Mouse (Mus musculus) spleen, postnatal 14 days (tissue): Measurements from ENCODE around the gene Zfp672.
"Not testable (repeated sequence)": the region's sequence is repeated elsewhere in the genome, so short reads cannot be mapped to it uniquely, and the experiment has no call there.

ENCODE experiments used
- DNase-seq, 2 experiments: peaks; one replicate each; pipeline ENCODE4 v3.0.0; 2021 to 2022; ENCODE audit warnings: low spot score in 2 of 2

Zfp672 gene

DNA sequence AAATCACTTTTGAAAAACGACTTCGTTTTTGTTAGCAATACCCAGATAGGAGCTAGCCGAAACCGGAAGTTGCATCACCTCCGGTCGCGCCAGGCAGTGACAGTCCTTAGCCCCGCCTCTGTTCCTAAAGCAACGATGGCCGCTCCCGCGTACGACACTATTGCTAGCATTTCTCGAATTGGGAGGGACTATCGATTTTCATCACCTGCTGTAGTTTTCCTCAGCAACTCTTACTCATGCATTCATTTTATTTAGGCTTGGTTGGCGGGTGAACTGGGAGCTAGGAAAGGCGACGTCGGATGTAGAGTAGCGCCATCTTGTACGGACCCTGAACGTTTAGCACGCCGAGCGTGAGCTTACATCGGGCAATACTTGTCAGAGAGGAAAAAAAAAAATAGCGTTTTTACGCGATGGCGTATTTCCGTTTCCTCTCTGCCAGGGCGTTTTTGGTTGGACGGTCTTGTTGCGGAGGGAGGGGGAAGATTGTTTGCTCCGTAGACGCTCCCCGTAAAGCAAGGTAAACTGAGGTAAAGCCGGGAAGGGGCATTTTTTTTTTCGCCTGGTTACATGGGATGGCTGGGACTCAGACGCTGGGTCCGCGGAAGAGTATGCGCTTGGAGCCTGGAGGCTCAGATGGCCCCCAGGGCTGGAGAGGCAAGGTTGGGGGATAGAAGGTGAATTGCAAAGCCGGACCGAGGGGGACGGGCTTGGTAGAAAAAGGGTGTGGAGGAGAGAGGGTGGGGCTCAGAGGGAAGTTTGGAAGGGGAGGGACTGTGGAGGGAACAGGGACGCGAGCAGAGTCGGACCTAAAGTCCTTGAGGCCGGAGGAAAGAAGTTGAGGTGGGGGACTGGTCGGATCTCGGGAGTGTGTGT lies at the start of gene Zfp672, which contains the start of gene Sh3bp5l:
TSS of gene Zfp672 (minus strand) at position 64 of the 873 bp plus-strand sequence.
TSS of gene Sh3bp5l (plus strand) at position 449 of the 873 bp plus-strand sequence.
- peak; percentile 73 to 84 for DNase-seq

DNA sequence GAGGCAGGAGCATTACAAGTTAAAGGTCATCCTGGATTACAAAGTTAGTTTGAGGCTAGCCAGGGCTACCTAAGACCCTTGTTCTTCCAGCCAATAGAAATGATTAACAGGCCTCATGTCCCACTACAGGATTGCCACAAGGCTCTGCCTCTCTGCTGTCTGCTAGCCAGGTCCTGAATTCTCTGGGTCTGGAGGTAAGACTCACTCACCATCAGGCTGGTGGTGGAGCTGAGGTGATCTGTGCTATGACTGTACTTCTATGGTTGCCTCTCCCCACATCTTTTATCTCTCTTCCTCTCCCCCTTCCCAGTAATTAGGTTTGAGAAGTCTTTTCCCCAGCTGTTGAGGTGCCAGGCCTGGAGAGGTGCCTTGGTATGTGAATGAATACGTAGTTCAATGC lies 49.4 kb upstream of the Zfp672 start:
- DNase-seq, result no peak

DNA sequence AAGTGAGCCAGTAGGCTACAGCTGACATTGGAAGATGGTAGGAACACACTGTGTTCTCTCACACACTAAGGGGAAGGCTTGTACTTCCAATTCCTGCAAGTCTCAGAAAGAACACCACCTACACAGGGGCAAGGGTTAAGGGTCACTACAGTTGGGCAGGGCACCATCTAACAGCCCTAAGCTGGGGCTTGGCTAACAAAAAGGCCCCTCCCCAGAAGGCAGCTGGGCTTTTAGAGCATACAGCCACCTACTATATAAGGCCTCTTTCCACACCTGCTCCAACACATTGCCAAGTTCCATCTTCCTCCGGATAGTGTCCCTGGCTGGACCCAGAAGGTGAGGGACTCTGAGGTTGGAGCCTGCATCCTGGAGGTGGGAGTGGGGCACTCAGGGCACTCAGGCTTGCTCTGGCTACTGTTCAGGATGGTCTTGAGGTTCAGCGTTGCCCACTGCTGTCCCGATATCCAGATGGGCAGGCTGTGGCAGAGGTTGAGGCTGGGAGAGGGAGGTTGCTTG lies 48.7 kb upstream of the Zfp672 start, which contains the start of gene Lypd8:
TSS of gene Lypd8 (plus strand) at position 281 of the 516 bp plus-strand sequence.
- DNase-seq, result no peak

DNA sequence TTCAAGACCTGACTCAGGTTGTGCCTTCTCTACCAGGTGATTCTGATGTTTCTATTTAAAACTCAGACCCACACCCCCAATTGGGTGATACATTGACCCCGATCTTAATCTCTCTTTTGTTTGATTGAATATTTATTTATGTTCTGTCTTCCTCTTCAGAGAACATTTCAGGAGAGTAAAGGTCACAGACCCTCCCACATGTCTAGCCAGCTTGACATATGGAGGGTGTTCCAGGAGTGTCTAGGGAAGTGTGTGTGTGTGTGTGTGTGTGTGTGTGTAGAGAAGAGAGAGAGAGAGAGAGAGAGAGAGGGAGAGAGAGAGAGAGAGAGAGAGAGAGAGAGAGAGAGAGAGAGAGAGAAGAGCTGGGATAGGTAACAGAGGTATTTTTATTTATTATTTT lies 47.5 kb upstream of the Zfp672 start:
- no peak for DNase-seq

DNA sequence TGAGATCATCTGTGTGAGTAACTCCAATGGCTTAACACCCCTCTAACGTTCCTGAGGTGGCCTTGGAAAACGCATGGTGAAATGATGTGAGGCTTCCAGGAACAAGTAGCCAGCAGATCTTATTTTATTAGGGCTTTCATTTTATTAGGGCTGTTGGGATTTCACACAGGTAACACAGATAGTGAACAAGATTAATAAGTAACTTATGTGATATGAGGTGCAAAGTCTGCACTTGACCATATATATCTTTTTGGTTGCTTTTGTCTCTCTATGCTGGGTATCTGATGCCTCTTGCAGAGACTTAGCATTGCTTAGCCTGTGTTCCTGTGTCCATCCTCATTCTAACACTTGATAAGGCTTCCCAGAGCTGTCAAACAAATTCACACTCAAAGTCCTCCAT lies 47.1 kb upstream of the Zfp672 start:
- DNase-seq, result no peak

DNA sequence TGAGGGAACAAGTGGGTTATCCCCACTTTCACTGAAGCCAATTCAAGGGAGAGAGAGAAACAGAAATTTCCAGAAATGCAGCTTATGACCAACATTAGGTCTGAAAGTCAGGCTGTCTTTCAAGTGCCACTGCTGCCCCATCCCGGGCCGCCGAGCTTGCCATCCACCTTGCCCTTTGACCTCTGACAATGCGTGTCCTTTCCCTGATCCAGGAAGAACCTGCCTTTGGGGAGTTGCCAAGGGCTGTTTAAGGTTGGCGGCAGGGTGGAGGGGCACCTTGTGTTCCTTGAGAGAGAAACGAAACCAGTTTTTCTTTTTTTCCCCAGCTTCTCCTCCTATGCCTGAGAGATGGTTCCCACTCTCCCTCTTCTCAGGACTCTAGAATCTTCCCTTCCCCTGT lies 36.1 kb upstream of the Zfp672 start:
- DNase-seq, result not testable (repeated sequence)

DNA sequence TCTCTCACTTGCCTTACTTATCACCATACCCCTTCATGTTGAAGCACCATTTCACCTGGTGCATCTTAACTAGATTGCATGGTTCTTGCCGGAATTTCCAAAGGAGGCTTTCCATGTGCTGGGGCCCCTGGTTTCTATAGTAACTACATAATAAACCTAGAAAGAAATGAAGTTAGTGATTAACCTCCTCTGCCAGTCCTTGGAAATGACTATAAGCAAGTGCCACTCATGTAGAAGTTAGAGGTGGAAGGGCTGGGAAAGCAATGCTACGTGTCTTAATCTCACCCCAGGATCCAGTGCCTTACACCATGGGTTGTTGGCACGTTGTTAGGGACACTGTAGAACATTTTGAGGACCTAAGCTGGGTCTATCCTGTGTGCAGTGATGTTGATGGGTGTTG lies 34.3 kb upstream of the Zfp672 start:
- no peak for DNase-seq

DNA sequence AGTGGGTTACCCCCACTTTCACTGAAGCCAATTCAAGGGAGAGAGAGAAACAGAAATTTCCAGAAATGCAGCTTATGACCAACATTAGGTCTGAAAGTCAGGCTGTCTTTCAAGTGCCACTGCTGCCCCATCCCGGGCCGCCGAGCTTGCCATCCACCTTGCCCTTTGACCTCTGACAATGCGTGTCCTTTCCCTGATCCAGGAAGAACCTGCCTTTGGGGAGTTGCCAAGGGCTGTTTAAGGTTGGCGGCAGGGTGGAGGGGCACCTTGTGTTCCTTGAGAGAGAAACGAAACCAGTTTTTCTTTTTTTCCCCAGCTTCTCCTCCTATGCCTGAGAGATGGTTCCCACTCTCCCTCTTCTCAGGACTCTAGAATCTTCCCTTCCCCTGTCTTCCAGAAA lies 32.4 kb upstream of the Zfp672 start:
- DNase-seq, result not testable (repeated sequence)

DNA sequence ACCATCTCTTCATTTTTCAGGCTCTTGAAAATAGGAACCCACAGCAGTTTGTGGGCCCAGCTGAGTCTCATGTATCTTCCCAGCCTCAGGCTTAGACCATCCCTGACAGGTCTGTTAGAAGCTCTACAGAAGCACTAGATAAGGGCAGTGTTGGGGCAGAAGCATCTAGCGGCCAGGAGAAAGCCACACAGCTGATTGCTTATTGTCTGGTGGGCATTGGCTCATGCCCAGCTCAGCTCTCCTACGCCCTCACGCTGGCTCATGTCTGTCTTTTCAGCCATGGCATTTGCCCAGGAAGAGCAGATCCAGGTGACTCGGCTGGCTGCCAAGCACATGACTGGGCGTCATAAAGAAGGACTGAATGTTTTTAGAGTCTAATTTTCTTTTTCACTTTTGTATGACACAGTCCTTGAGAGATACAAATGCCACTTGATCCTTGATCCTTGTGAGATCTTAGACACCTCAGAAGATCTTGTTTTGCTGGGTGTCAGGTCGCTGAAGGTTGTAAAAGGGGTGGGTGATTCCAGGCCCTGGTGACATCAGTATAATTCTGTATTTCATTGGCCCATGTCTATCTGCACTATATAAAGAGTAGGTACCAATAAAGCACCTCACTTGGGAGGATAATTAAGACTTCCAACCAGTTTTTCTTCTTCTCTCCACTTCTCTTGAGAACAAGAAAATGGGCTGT lies 27.9 kb upstream of the Zfp672 start:
- no peak for DNase-seq

DNA sequence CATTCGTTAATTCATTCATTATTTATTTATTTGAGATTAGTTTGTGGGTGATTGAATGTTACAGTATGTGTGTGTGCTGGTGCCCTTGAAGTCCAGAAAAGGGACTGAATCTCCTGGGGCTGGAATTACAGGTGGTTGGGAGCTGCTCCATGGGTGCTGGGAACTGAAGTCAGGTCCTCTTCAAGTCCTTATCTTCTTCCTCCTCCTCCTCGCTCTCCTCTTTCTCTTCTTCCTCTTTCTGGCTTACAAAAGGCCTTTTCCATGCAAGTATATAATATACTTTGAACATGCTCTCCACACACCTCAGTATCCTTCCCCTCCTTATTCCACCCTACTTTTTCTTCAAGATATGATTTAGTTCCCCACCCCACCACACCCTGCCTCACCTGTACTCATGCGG lies 26.9 kb upstream of the Zfp672 start:
- DNase-seq, result no peak

DNA sequence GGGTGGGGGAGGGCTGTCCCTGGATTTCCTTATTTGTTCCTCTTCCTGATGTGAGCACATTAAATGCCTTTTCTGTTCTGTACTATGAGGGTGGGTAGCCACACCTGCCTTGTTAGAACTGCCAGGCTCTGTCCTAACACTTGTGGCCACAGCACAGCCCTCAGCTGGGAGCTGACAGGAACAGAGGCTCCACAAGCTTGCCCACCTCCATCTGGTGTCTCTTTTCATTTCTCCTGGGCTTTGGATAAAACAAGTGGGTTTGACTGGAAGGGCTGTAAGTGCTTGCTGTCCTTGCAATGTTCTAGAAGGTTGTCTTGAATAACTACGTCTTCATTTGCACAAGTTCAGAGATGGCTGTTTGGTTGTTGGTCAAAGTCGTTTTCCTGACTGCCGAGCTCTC lies 24.8 kb upstream of the Zfp672 start:
- DNase-seq, result no peak

DNA sequence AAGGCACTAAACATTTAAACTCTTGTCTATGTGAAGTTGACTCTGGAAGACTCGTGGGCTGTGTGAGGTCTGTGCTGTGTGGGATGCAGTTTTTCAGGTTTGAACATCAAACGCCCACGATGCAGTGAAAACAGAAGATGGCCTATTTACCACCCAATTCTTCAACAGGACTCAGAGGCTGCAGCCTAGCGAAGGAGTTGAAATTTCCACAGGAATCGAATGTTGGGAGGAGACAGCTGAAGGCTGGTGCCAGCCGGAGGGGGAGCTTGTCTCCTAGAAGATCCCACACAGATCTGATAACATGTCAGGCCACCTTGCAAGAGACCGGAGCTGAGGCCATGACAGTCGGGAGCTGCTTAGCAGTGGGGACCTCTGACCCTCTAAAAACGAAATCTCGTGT lies 24.3 kb upstream of the Zfp672 start:
- DNase-seq, result no peak

DNA sequence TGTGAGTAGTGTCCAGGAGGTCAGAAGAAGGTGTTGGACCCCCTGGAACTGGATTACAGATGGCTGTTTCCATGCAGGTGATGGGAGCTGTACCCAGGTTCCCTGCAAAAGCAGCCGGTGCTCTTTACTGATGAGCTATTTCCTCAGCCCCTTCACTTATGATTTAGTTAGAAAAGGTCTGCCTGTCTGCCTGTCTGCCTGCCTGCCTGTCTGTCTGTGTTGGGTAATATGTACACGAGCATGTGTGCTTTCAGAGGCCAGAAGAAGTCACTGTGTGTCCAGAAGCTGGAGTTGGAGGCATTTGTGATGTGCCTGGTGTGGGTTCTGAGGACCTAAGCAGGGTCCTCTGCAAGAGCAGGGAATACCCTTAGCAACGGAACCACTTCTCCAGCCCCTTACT lies 23.6 kb upstream of the Zfp672 start:
- no peak for DNase-seq

DNA sequence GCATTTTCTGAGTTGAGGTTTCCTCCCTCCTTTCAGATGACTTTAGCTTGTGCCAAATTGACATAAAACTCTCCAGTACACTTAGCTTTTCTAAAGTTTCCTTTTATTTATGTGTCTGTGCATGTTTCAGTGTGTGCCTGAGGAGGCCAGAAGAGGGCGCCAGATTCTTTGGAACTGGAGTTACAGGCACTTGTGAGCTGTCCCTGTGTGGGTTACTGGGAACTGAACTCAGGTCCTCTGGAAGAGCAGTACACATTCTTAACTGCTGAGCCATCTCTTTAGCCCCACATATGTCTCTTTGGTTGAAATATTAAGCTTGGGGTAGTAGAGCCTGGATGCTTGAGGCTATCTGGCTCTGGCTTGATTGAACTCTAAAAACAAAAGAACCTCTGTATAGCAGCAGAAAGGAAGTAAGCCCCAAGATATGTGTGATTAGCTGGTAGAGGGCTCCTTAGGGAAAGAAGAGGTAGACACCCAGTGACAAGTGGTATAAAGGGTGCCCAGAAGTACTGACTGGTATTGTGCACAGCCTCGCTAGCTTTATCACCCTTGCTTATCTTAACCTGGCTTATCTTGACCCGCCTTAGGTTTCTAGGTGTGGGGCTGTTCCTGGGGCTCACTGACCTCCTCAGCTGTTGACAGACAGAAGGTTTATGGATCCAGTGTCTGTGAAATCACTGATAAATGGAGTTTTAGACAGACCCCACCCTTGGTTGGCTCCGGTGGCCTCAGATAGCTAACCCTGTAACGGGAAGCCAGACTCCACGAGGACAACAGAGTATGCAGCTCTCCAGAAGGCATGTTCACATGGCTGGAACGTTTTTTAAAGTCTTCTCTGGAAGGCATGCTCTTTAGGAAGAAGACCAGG lies 22.8 kb upstream of the Zfp672 start:
- no peak for DNase-seq

DNA sequence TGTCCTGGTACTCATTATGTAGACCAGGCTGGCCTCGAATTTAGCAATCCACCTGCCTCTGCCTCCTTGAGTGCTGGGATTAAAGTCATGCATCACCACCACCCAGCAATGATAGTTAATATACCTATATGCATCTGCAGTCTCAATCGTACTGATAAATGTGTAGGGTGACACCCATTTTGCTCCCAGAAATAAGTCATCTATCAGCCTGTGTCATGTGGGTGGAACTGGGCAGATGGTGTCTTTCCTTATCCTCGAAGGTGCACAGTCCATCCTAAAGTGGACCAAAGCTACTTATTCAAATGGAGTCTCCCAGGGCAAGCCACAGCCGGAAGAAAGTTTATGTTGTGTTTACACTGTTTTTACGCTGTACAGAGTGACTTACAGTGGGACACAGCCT lies 21.0 kb upstream of the Zfp672 start:
- no peak for DNase-seq

DNA sequence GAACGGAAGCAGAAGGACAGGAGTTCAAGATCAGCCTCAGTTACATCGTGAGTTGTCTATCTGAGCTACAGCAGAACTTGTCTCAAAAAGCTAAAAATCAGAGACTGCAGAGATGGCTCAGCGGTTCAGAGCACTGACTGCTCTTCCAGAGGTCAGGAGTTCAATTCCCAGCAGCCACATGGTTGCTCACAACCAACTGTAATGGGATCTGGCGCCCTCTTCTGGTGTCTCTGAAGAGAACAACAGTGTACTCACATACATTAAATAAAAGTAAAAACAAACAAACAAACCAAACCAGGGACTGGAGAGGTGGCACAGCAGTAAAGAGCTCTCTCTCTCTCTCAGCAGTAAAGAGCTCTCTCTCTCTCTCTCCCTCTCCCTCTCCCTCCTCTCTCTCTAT lies 20.5 kb upstream of the Zfp672 start:
- no peak for DNase-seq

DNA sequence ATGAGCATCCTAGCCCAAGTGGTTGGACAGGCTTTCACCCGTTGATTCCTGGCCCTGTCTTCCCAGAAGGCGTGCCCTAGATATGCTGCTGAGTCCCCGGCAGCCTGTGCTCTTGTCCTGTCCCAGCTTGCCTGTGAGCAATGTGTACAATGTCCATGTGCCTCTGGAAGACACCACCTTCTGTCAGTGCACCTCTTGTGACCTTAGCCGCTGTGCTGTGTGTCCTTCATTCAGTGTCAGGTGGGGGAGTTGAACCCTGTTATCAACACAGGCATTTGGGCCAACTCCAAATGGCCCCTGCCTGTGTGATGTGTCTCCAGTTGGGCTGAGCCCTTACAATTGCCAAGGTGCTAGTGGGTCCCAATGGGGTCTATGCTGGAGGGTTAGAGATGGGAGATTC lies 16.6 kb upstream of the Zfp672 start:
- no peak for DNase-seq

DNA sequence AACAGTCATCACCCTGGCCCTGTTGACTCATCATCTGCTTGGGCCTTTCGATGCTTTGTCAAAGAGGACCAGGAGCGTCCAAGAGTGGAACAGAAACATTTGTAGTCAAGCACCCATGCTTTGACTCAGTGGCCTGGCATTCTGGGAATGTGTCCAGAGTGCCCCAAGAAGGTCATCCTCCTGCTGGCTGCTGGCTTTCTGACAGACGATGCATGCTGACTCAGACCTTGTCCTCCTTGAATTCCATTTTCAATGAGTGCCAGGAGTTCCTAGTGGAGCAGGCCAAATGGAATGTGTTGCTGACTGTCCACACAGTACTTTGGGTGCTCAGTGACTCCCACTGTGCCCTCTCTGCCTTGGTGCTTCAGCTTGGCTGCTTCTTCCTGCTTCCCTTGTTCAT lies 4.6 kb upstream of the Zfp672 start:
- no peak for DNase-seq

DNA sequence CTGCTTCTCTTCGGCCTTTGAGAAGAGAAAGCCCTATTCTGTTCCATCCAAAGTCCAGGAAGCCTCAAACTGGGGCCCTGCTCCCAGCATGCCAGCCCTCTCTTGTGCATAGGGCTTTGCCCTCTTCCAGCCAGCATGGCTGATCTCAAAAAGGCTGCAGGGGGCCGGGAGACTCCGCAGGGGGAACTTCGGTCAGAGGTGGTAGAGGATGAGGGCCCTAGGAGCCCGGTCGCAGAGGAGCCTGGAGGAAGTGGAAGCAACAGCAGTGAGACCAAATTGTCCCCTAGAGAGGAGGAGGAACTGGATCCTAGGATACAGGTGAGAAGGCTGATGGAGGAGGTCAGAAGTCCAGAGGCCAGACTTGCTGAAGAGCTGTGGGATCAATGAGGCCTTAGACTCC lies 1.4 kb upstream of the Zfp672 start:
- no peak for DNase-seq

DNA sequence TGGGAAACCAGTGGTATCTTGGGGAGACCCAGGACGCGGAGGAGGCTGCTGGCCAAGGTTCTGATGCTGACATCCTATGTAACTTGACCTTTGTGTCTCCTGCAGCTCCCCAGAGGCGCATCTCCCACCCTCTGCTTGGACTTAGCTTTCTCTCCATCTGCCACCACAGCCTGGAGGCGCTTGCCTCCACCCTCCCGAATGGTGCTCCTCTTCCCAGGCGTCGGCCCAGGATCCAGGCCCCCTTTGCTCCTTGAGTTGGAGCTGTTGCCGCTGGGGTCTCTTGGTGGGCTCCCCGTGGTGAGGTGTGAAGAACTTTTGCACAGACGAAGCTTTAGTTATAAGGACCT lies 983 bp upstream of the Zfp672 start:
- DNase-seq, result peak in 1 of 2 experiments; percentile 22

DNA sequence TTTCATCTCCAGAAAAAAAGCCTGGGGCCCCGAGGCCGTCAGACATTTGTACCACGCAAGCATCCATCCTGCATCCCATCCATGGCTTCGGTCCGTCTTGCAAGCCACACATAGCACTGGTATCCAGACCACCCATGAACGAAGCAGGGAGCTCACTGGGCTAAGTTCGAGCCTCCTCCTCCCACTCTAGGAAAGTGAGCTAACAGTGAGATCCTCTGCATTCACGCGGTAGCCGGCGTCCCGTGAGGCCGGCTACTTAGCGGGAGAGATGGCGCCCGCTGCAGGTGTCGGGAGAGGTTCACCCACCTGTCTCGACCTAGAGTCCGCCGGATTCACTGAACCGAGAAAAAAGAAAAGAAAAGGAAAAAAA lies 248 bp downstream of the Zfp672 start:
- no peak for DNase-seq

DNA sequence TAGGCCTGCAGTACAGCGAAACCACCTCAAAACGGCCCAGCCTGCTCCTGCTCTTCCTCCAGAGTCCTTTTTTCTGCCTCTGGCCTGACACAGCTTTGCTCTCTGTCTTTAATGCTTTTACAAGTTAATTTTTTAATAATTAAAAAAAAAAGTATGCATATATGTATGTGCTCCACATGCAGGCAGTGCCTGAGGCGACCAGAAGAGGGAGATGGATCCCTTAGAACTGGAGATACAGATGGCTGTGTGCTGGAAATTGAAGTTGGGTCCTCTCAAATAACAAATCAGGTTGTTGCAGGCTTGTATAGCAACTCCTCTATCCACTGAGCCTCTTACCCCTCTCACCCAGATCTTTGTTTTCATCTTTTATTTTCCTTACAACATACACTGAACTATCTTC lies 3.4 kb downstream of the Zfp672 start:
- DNase-seq, result no peak
